Mouse (Mus musculus) E14TG2a.4 (cell line): ENCODE measurements around the gene Mark4.

Source experiments
- H3K27me3 ChIP-seq: 2 replicates; pipeline ENCODE4 v1.6.1; 2014; ENCODE audit warnings: low read length, control low read depth; ENCODE audit not compliant: insufficient read depth
- H3K36me3 ChIP-seq: 2 replicates; pipeline ENCODE4 v1.6.1; 2014; ENCODE audit warnings: low read length, control low read depth; ENCODE audit not compliant: insufficient read depth
- H3K4me1 ChIP-seq: replicated peaks from 2 replicates; pipeline ENCODE4 v1.6.1; 2014; ENCODE audit warnings: low read depth, low read length, control low read depth
- H3K4me3 ChIP-seq: replicated peaks from 2 replicates; pipeline ENCODE4 v1.5.1; 2014; ENCODE audit warnings: mild to moderate bottlenecking, low read length
- H3K9me3 ChIP-seq: 2 replicates; pipeline ENCODE4 v1.6.1; 2014; ENCODE audit warnings: low read length, control low read depth
- CTCF ChIP-seq: conservative IDR thresholded peaks from 2 replicates; pipeline ENCODE4 v1.5.1; 2014; ENCODE audit warnings: low read length
- NANOG ChIP-seq: IDR thresholded peaks from 2 replicates; pipeline ENCODE4 v1.6.1; 2014; ENCODE audit warnings: borderline replicate concordance, low read length, mixed read lengths
- POU5F1 ChIP-seq: IDR thresholded peaks from 2 replicates; pipeline ENCODE4 v1.6.1; 2014; ENCODE audit warnings: low read length, borderline replicate concordance

The Mark4 gene

GRCm38 (mm10) chr7:19383708-19384107, 74.9 kb downstream of the Mark4 start:
- H3K27me3 ChIP-seq = no peaks in the 10 kb centered on the region
- H3K4me3 ChIP-seq = no peak overlapping the region
- no peaks in the 10 kb centered on the region for H3K9me3 ChIP-seq
- peaks cover 53% of the 10 kb centered on the region for H3K36me3 ChIP-seq
- no peak for TF ChIP-seq CTCF
- no peak for TF ChIP-seq NANOG
- no peak for TF ChIP-seq POU5F1
- peaks cover 49% of the 10 kb centered on the region for H3K4me1 ChIP-seq

DNA sequence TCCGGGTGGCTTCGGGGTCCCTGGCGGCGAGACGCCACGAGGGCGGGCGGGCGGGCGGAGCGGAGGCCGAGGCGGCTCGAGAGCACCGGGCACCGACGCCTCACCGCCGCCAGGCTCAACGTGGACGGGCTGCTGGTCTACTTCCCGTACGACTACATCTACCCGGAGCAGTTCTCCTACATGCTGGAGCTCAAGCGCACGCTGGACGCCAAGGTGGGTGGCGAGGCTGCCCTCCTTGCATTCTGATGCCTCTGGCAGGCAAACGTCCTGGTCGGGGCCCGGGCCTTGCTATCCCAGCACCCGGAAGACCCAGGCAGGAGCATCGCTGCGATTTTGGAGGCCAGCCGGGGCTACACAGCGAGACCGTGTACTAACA, 76.5 kb downstream of the Mark4 start:
- TF ChIP-seq CTCF (no peak), POU5F1 (no peak), NANOG (no peak)
- Histone ChIP-seq H3K4me3 (peak overlapping the region; percentile 95), H3K4me1 (peaks cover 53% of the 10 kb centered on the region), H3K9me3 (no peaks in the 10 kb centered on the region), H3K27me3 (no peaks in the 10 kb centered on the region), H3K36me3 (peaks cover 41% of the 10 kb centered on the region)

GRCm38 (mm10) chr7:19381377-19382165, 77.0 kb downstream of the Mark4 start, which contains the start of gene Ercc2:
Gene Ercc2, plus strand, starts transcription at chr7:19382010.
- Histone ChIP-seq H3K9me3 (no peaks in the 10 kb centered on the region), H3K4me1 (peaks cover 52% of the 10 kb centered on the region), H3K27me3 (no peaks in the 10 kb centered on the region), H3K4me3 (peak within 1 kb of the TSS; percentile 95), H3K36me3 (peaks cover 38% of the 10 kb centered on the region)
- no peak for TF ChIP-seq CTCF
- TF ChIP-seq POU5F1 = peak; percentile 51; the same call in 1 of the 2 replicates
- TF ChIP-seq NANOG = no peak

DNA sequence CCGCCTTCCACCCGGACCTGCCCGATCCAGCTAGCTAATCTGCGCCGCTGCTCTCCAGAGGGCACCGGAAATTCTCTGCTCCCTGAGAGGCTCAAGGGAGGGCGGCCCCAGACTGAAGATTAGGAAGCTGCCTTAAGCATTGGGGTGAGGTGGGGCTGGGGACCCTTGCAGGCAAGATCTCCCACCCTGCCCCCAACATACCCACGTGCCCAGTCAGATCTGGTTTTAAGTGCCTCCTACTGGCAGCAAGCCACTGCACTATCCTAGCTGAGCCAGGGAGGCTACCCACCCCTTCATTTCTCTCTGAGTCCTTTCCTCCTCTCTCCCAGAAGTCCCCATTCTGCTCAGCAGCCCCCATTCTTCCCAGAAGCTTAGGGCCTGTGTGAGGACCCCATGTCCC, 80.6 kb downstream of the Mark4 start:
- no peaks in the 10 kb centered on the region for H3K9me3 ChIP-seq
- no peaks in the 10 kb centered on the region for H3K27me3 ChIP-seq
- H3K4me1 ChIP-seq = peaks cover 54% of the 10 kb centered on the region
- H3K36me3 ChIP-seq = peaks cover 26% of the 10 kb centered on the region
- H3K4me3 ChIP-seq = peak overlapping the region; percentile 72
- TF ChIP-seq NANOG = no peak
- no peak for TF ChIP-seq POU5F1
- no peak for TF ChIP-seq CTCF

- Histone ChIP-seq H3K4me1 (peaks cover 49% of the 10 kb centered on the region), H3K4me3 (peak overlapping the region; percentile 75), H3K27me3 (no peaks in the 10 kb centered on the region), H3K36me3 (peaks cover 39% of the 10 kb centered on the region), H3K9me3 (no peaks in the 10 kb centered on the region)
- TF ChIP-seq POU5F1 (no peak), NANOG (no peak), CTCF (no peak)
Observed at GRCm38 (mm10) chr7:19376019-19376418, 82.6 kb downstream of the Mark4 start.

DNA sequence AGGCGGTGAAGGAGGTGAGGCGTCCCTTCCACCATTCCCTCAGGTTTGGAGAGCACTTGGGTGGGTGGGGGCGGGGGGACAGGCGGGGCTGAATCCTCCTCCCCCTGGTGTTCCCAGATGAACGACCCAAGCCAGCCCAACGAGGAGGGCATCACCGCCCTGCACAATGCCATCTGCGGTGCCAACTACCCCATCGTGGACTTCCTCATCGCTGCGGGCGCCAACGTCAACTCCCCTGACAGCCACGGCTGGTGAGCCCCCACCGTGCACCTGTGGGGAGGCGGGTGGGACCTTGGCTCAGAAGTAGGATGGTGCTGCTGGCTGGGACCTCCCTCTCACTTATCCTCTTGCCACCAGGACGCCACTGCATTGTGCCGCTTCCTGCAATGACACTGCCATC, 83.3 kb downstream of the Mark4 start:
- H3K27me3 ChIP-seq = 0 out of 2 replicates have a peak, but pooled peaks cover 4% of the 10 kb centered on the region
- H3K36me3 ChIP-seq = peaks cover 44% of the 10 kb centered on the region
- H3K4me3 ChIP-seq = peak overlapping the region; percentile 75
- peaks cover 52% of the 10 kb centered on the region for H3K4me1 ChIP-seq
- no peaks in the 10 kb centered on the region for H3K9me3 ChIP-seq
- TF ChIP-seq CTCF (no peak), POU5F1 (no peak), NANOG (no peak)
